Mouse (Mus musculus): ENCODE measurements at regions not wholly inside any gene's neighbourhood (a gene's known extent, or its start where the extent isn't known, plus 50 kb on each side); places are given as distances from the start of the nearest gene placed in this dataset.

- no peak for TF ChIP-seq CTCF (IDR thresholded peaks at IDR 0.05; ENCODE audit: control insufficient read depth, insufficient read depth, insufficient read length)
- TF ChIP-seq MAX (IDR thresholded peaks at IDR 0.05): no peak
- no peak for TF ChIP-seq MYOD1 (IDR thresholded peaks at IDR 0.05; ENCODE audit: control insufficient read depth, insufficient read length, low read depth)
- no peak for TF ChIP-seq CEBPB (IDR thresholded peaks at IDR 0.05; ENCODE audit: low read depth)
- no peak for TF ChIP-seq MYOG (IDR thresholded peaks at IDR 0.05; ENCODE audit: control insufficient read depth, extremely low read depth, insufficient read length)
- no peak for TF ChIP-seq USF1 (IDR thresholded peaks at IDR 0.05; ENCODE audit: low read depth)
- TF ChIP-seq FOSL1 (IDR thresholded peaks at IDR 0.05; ENCODE audit: insufficient read depth, low read length, poor library complexity, severe bottlenecking): no peak
These were observed 71.1 kb upstream of the Cadm1 start for GRCm38 (mm10) chr9:47458721-47459418.
